Mouse (Mus musculus) cerebellum, adult 2 months (tissue): ENCODE measurements around the gene Tmco3.

Experiments used
- CTCF ChIP-seq: fragments of 200-500 bp; IDR thresholded peaks from 2 replicates; pipeline ENCODE4 v1.5.1; 2011; ENCODE audit warnings: low read depth, mild to moderate bottlenecking, control low read depth, low read length, moderate library complexity, borderline replicate concordance; ENCODE audit not compliant: insufficient read depth
- POLR2A ChIP-seq: fragments of 200-500 bp; IDR thresholded peaks from 2 replicates; pipeline ENCODE4 v1.6.1; 2011; ENCODE audit warnings: low read length, control low read depth, borderline replicate concordance; ENCODE audit not compliant: insufficient read depth

GRCm38 (mm10) chr8:13361865-13362264 lies 73.9 kb downstream of the Tmco3 start:
- TF ChIP-seq CTCF (peak; percentile 17; the same call in 1 of the 2 replicates), POLR2A (no peak)
